Mouse (Mus musculus) embryo, embryonic 10.5 days (tissue): Measurements from ENCODE around the gene Olfr284.

Source experiments
- DNase-seq: peaks from one replicate; pipeline ENCODE4 v3.0.0-alpha.2; 2015; ENCODE audit warnings: low spot score

The Olfr284 gene

DNA sequence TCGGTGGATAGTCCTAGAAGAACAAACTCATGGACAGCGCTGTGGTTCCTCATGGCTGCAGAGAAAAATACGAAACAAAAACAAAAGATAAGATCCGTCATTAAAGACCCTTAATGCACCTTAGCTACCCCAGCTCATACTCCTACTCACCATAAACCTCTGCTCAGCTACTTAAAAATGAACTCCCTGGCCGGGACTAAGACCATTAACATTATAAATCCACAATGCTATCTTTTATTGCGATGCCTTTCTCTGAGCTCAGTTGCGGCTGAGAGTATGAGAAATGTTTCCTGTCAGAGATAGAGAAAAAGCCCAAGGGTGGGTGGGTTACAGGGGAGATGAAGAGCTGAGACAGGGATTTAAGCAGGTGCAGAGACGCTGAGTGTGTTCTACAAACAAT, at the start of gene Olfr284:
Gene Olfr284, minus strand, starts transcription at position 101 of the 400 bp plus-strand sequence.
- no peak for DNase-seq

DNA sequence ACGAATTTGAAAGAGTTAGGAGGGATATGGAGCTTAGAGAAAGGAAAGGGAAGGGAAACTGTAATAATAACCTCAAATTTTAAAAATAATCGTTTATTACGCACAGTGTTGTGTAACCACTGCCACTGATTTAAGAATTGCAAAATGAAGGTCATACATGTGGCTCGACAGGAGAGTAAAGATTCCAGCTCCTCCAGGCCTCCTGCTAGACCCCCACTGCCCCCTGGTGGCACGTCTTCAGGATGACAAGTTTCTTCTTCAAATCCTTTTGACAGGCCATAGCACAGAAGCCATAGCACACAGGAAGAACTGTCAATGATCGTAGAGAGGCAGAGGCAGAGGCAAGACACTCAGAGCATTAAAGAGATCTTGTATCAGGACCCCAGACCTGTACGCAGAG, 49.0 kb upstream of the Olfr284 start:
- peak; percentile 83 for DNase-seq

DNA sequence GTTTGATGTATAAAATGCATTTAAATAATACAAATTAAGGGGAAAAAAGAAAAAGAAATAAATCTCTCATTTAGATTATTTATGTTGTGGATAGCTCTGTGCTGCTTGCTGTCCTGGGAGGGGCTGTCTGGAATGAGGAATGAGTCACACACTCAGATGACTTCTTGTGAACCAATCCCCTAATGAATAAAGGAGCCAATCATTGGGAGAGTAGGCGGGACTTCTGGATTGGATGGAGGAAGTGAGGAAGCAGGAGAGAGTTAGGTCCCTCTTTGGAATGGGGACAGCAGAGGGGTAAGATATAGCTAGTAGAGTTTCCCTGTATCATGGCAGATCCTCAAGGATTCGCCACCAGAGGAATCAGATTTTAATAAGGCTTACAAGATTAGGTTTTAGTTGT, 46.8 kb upstream of the Olfr284 start:
- peak; percentile 36 for DNase-seq

GRCm38 (mm10) chr15:98380846-98381245, 40.1 kb upstream of the Olfr284 start, which contains the start of gene Olfr283:
Gene Olfr283, minus strand, starts transcription at chr15:98380946.
- DNase-seq = no peak

GRCm38 (mm10) chr15:98378209-98378608, 37.4 kb upstream of the Olfr284 start:
- DNase-seq = no peak

GRCm38 (mm10) chr15:98317177-98317724, 23.5 kb downstream of the Olfr284 start, which contains the start of gene Olfr285:
Gene Olfr285, minus strand, starts transcription at chr15:98317353.
- DNase-seq = no peak

DNA sequence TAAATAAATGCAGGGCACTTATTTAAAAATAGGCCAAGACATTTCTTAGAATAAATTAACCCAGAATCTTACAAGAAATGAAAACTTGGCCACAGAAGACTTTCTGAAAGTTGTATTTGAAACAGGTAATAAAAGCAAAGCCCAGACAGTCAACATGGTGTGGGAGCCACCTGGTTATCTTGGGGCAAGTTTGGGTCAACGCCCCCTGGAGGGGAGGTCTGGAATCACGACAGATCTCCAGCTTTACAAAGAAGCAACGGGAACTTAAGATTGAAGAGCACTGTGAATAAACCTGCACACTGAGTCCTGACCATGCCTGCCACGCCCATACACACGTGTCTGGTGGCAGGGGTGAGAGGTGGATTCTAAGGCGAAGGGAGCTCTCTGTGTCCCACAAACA, 25.1 kb downstream of the Olfr284 start:
- no peak for DNase-seq

DNA sequence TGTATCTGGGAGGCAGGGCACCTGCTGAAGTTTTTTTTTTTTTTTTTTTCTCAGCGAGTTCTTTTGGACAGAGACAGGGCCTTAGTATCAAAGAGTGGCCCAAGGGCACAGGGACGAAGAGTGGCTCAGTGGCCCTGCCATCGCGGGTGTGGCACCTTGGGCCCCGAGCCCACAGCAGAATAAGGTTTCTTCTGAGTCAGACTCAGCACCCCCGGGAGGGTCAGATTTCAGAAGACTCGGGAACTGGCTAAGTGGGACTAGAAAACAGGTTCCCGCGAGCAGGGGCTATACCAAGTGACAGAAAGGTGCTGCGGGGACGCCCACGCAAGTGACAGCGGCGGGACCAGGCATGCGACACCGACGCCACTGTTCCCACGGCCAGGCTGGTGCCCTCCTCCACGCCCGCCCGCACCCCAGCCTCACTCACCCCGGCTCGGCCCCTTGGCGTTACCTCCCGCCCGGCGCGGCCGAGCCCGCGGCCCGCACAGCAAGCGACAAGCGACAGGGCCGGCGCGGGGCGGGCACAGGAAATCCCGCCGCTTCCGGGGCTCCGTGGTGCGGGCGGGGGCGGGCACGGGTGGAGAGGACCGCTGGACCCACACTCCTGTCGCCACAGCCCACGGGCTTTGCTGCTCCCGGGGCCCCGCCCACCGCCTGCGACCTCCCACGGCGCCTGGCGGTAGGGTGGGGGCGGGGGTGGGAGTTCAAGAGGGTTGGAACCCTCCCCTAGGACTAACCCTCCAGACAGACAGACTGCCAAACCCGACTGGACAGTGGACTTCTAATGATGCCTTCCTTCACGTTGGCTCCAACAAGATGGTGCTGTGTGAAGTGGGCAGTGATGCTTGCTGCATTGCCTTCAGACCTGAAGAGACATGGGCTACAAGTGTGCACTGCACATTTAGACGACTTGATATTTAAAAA, 44.9 kb downstream of the Olfr284 start, which contains the start of gene Zfp641:
Gene Zfp641, minus strand, starts transcription at position 534 of the 924 bp plus-strand sequence.
- peak; percentile 26 for DNase-seq

- no peak for DNase-seq
Measured at GRCm38 (mm10) chr15:98293651-98294050, 47.1 kb downstream of the Olfr284 start.
